Mouse (Mus musculus) Patski (cell line): ENCODE results near the gene Sap18b. TPM values are rescaled to one million over a fixed set of nuclear protein-coding genes. Genes with fewer than 3 reads are reported as not detected.

Source experiments
- ATAC-seq: fragments of 100-300 bp; one replicate; pipeline ENCODE4 v1.8.0; 2021
- CTCF ChIA-PET: fragments of 350-600 bp; sonication (Branson Sonifier 250); formaldehyde crosslinking; loops from one replicate; lab custom pipeline; 2022; ENCODE audit warnings: inconsistent platforms; lab: Charles Lee
- POLR2A ChIA-PET: fragments of 350-600 bp; sonication (Branson Sonifier 250); formaldehyde crosslinking; loops from one replicate; lab custom pipeline; 2022; ENCODE audit warnings: antibody characterized with exemption, inconsistent platforms; lab: Charles Lee
- DNase-seq: peaks from one replicate; pipeline ENCODE4 v3.0.0-alpha.2; 2011; ENCODE audit warnings: low read depth, low spot score
- H3K27me3 ChIP-seq: fragments of 371-371 bp; one replicate; pipeline ENCODE4 v1.5.1; 2021
- CTCF ChIP-seq: fragments of 100-300 bp; IDR thresholded peaks from one replicate; pipeline ENCODE4 v1.5.1; 2021
- in situ Hi-C: fragments of 300-500 bp; cut with MboI; formaldehyde crosslinking; loops from 3 replicates; pipeline ENCODE4 v1.11.1; 2018; ENCODE audit warnings: low pct_unique_long_range_greater_than_20kb, mixed read lengths
- polyA plus RNA-seq: library from polyadenylated mRNA; unstranded; gene quantifications from one replicate; pipeline ENCODE4 v1.2.3, GENCODE M21; 2021

The Sap18b gene
- polyA plus RNA-seq, 1 experiment from 2014 or later, result 196 TPM

- TF ChIP-seq CTCF, result no peak
- ATAC-seq (no peak), DNase-seq (no peak)
- in situ Hi-C loops, result no loop called here
- CTCF ChIA-PET, result no interaction called here
- POLR2A ChIA-PET, result no interaction called here
- H3K27me3 ChIP-seq, result no peaks in the 10 kb centered on the region
Measured at GRCm38 (mm10) chr8:95871690-95872089, 46.5 kb downstream of the Sap18b start.

- H3K27me3 ChIP-seq, result no peaks in the 10 kb centered on the region
- ChIA-PET POLR2A (no interaction called here), CTCF (no interaction called here)
- in situ Hi-C loops, result no loop called here
- ATAC-seq, result no peak
- no peak for TF ChIP-seq CTCF
- DNase-seq, result no peak
Measured at GRCm38 (mm10) chr8:95875270-95875669, 50.1 kb downstream of the Sap18b start.

Other genes starting within 250 kb of the Sap18b start
- gene Prss54, start 249.0 kb upstream of the Sap18b start, polyA plus RNA-seq, result not detected
- 5.8 TPM for gene Gins3, start 191.9 kb upstream of the Sap18b start, polyA plus RNA-seq
- 26.6 TPM for gene Ndrg4, start 148.4 kb upstream of the Sap18b start, polyA plus RNA-seq
- gene Setd6, start 109.5 kb upstream of the Sap18b start, polyA plus RNA-seq, result 36.3 TPM
- 115 TPM for gene Cnot1, start 17.9 kb upstream of the Sap18b start, polyA plus RNA-seq
- 29.1 TPM for gene Slc38a7, start 28.2 kb downstream of the Sap18b start, polyA plus RNA-seq
- 371 TPM for gene Got2, start 63.2 kb downstream of the Sap18b start, polyA plus RNA-seq